Mouse (Mus musculus): ENCODE measurements around the gene Zfyve28. TPM values are rescaled to one million over a fixed set of nuclear protein-coding genes. Genes with fewer than 3 reads are reported as not detected.

Gene Zfyve28
- total RNA-seq, 2 experiments from 2014 or later, result 0.20 to 0.48 TPM

- no peak for DNase-seq
These were observed 35.8 kb downstream of the Zfyve28 start for GRCm38 (mm10) chr5:34252307-34252966.

GRCm38 (mm10) chr5:34251794-34252193, 36.5 kb downstream of the Zfyve28 start:
- no peak for DNase-seq

GRCm38 (mm10) chr5:34250090-34250489, 38.2 kb downstream of the Zfyve28 start:
- no peak for DNase-seq

- DNase-seq, result no peak
These were observed 39.1 kb downstream of the Zfyve28 start for GRCm38 (mm10) chr5:34249132-34249531.

- DNase-seq, result no peak
These were observed 41.8 kb downstream of the Zfyve28 start for GRCm38 (mm10) chr5:34246443-34246842.

GRCm38 (mm10) chr5:34243062-34243461, 45.2 kb downstream of the Zfyve28 start:
- no peak for DNase-seq

- DNase-seq, result peak; percentile 60
These were observed 45.9 kb downstream of the Zfyve28 start for GRCm38 (mm10) chr5:34242224-34242963.

GRCm38 (mm10) chr5:34238444-34238843, 49.8 kb downstream of the Zfyve28 start:
- DNase-seq, result no peak

- DNase-seq, result no peak
These were observed 52.3 kb downstream of the Zfyve28 start for GRCm38 (mm10) chr5:34235898-34236420.

GRCm38 (mm10) chr5:34235056-34235455, 53.2 kb downstream of the Zfyve28 start:
- DNase-seq, result no peak

GRCm38 (mm10) chr5:34233221-34233515, 55.1 kb downstream of the Zfyve28 start:
- DNase-seq, result no peak

GRCm38 (mm10) chr5:34232481-34233220, 55.6 kb downstream of the Zfyve28 start:
- DNase-seq, result no peak

GRCm38 (mm10) chr5:34231901-34232300, 56.3 kb downstream of the Zfyve28 start:
- DNase-seq, result no peak

GRCm38 (mm10) chr5:34230599-34231485, 57.4 kb downstream of the Zfyve28 start:
- DNase-seq, result no peak

- DNase-seq, result no peak
These were observed 58.7 kb downstream of the Zfyve28 start for GRCm38 (mm10) chr5:34229503-34229902.

GRCm38 (mm10) chr5:34225516-34225915, 62.7 kb downstream of the Zfyve28 start:
- DNase-seq, result no peak

- DNase-seq, result no peak
These were observed 63.7 kb downstream of the Zfyve28 start for GRCm38 (mm10) chr5:34224515-34224914.

GRCm38 (mm10) chr5:34220001-34220400, 68.2 kb downstream of the Zfyve28 start:
- DNase-seq, result no peak

GRCm38 (mm10) chr5:34218672-34219071, 69.6 kb downstream of the Zfyve28 start:
- DNase-seq, result no peak

GRCm38 (mm10) chr5:34217756-34218155, 70.5 kb downstream of the Zfyve28 start:
- no peak for DNase-seq

- no peak for DNase-seq
These were observed 72.2 kb downstream of the Zfyve28 start for GRCm38 (mm10) chr5:34216025-34216424.

- no peak for DNase-seq
These were observed 74.6 kb downstream of the Zfyve28 start for GRCm38 (mm10) chr5:34213659-34214058.
